Mouse (Mus musculus) kidney, postnatal 0 days (tissue): ENCODE measurements at regions not wholly inside any gene's neighbourhood (a gene's known extent, or its start where the extent isn't known, plus 50 kb on each side); places are given as distances from the start of the nearest gene placed in this dataset.
A peak's percentile ranks its signal among the peaks of the same experiment; 100 is the strongest.

Experiments used
- ATAC-seq: fragments of 200-750 bp; cut with Nextera tagmentation; replicated peaks from 2 replicates; pipeline ENCODE4 v1.8.0; 2017; ENCODE audit warnings: low read depth, moderate number of reproducible peaks, moderate TSS enrichment, moderate library complexity; ENCODE audit not compliant: low FRiP score
- DNase-seq: peaks from one replicate; pipeline ENCODE4 v3.0.0-alpha.2; 2016; ENCODE audit warnings: low spot score
- H3K27ac ChIP-seq: fragments of 300-500 bp; sonication (generic); 2 replicates; pipeline ENCODE4 v1.5.1; 2014; ENCODE audit warnings: mild to moderate bottlenecking
- H3K27me3 ChIP-seq: fragments of 300-500 bp; sonication (generic); 2 replicates; pipeline ENCODE4 v1.6.1; 2014; ENCODE audit warnings: low read length, mixed read lengths; ENCODE audit not compliant: insufficient read depth
- H3K36me3 ChIP-seq: fragments of 300-500 bp; sonication (generic); 2 replicates; pipeline ENCODE4 v1.6.1; 2014; ENCODE audit warnings: low read length, mixed read lengths; ENCODE audit not compliant: insufficient read depth
- H3K4me1 ChIP-seq: fragments of 300-500 bp; sonication (generic); replicated peaks from 2 replicates; pipeline ENCODE4 v1.6.1; 2014; ENCODE audit warnings: antibody characterized with exemption, low read length, mixed read lengths; ENCODE audit not compliant: insufficient read depth
- H3K4me2 ChIP-seq: fragments of 300-500 bp; sonication (generic); 2 replicates; pipeline ENCODE4 v1.6.1; 2014; ENCODE audit warnings: mild to moderate bottlenecking, low read length, moderate library complexity, mixed read lengths
- H3K4me3 ChIP-seq: fragments of 300-500 bp; sonication (generic); replicated peaks from 2 replicates; pipeline ENCODE4 v1.5.1; 2014; ENCODE audit warnings: low read depth, low read length
- H3K9ac ChIP-seq: fragments of 300-500 bp; sonication (generic); 2 replicates; pipeline ENCODE4 v1.6.1; 2014; ENCODE audit warnings: low read depth, low read length
- H3K9me3 ChIP-seq: fragments of 300-500 bp; sonication (generic); replicated peaks from 2 replicates; pipeline ENCODE4 v1.6.1; 2016; ENCODE audit warnings: low read length, inconsistent platforms, mixed read lengths
- CTCF ChIP-seq: IDR thresholded peaks from 2 replicates; pipeline ENCODE4 v1.5.1; 2016; ENCODE audit warnings: antibody characterized with exemption, low read depth, mild to moderate bottlenecking, moderate library complexity
- WGBS: fragments of 180-500 bp; shearing (Covaris S2); extraction: QIAGEN DNeasy Blood & Tissue Kit; methylation state at CpG from one replicate; pipeline ENCODE4 v1.1.7; 2014; 5-methylcytosine and 5-hydroxymethylcytosine counted together

GRCm38 (mm10) chr17:79781733-79782663 lies 67.1 kb upstream of the Cyp1b1 start:
- Histone ChIP-seq H3K9me3 (no peaks in the 10 kb centered on the region), H3K4me3 (no peak overlapping the region), H3K9ac (no peak overlapping the region), H3K4me1 (peaks cover 17% of the 10 kb centered on the region), H3K27me3 (no peaks in the 10 kb centered on the region), H3K27ac (peak overlapping the region; percentile 33; the same call in 1 of the 2 replicates), H3K36me3 (no peaks in the 10 kb centered on the region), H3K4me2 (no peak overlapping the region)
- no peak for ATAC-seq
- no peak for TF ChIP-seq CTCF
- DNase-seq: peak; percentile 85
- 81% methylated on average over 13 of the region's 13 CpGs for WGBS

DNA sequence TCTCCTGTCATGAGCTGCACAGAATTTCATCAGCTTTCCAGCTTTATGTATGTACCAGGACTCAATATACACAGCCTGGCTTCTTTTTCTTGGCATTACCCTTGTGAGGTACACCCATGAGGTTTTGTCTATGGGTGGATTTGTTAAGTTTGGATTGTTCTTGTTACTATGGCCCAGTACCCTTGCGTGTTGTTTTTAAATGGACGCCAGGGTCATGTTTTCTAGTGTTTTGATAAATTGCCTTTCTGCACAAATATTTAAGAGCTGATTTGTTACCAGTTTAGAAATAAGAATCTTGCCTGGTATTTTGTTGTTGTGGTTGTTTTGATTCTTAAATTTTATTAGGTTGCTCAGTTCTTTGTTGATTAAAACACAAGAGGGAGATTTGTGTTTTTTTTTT lies 66.4 kb upstream of the Cyp1b1 start:
- H3K9ac ChIP-seq: no peak overlapping the region
- no peaks in the 10 kb centered on the region for H3K9me3 ChIP-seq
- DNase-seq (no peak), ATAC-seq (no peak)
- H3K4me1 ChIP-seq: peaks cover 17% of the 10 kb centered on the region
- H3K27ac ChIP-seq: 0 out of 2 replicates have a peak overlapping the region, but pooled peaks have one; percentile 21
- 70% methylated on average over 2 of the region's 2 CpGs for WGBS
- no peaks in the 10 kb centered on the region for H3K27me3 ChIP-seq
- H3K36me3 ChIP-seq: no peaks in the 10 kb centered on the region
- no peak overlapping the region for H3K4me3 ChIP-seq
- H3K4me2 ChIP-seq: no peak overlapping the region
- no peak for TF ChIP-seq CTCF

- no peaks in the 10 kb centered on the region for H3K9me3 ChIP-seq
- no peak for DNase-seq
- H3K27me3 ChIP-seq: no peaks in the 10 kb centered on the region
- peaks cover 7% of the 10 kb centered on the region; the same call in 1 of the 2 replicates for H3K4me1 ChIP-seq
- H3K36me3 ChIP-seq: no peaks in the 10 kb centered on the region
- TF ChIP-seq CTCF: no peak
- WGBS: 45% methylated on average over 8 of the region's 8 CpGs
- H3K27ac ChIP-seq: no peak overlapping the region
- no peak for ATAC-seq
- no peak overlapping the region for H3K4me3 ChIP-seq
- H3K4me2 ChIP-seq: no peak overlapping the region
- H3K9ac ChIP-seq: no peak overlapping the region
Observed at GRCm38 (mm10) chr17:79777874-79778395, 63.1 kb upstream of the Cyp1b1 start.

DNA sequence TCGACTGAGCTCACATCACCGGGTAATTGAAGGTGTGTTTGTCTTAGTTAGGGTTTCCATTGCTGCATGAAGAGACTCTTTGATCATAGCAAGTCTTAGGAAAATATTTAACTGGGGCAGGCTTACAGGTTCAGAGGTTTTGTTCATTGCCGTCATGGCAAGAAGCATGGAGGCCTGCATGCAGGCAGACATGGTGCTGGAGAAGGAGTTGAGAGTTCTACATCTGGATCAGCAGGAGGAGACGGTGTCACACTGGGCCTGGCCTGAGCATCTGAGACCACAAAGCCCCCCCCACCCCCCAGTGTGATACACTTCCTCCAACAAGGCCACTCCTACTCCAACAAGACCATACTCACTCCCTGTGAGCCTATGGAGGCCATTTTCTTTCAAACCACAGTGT lies 61.3 kb upstream of the Cyp1b1 start:
- Histone ChIP-seq H3K9ac (no peak overlapping the region), H3K4me3 (no peak overlapping the region), H3K27me3 (no peaks in the 10 kb centered on the region), H3K4me1 (peaks cover 7% of the 10 kb centered on the region; the same call in 1 of the 2 replicates), H3K27ac (no peak overlapping the region), H3K36me3 (no peaks in the 10 kb centered on the region), H3K4me2 (no peak overlapping the region), H3K9me3 (no peaks in the 10 kb centered on the region)
- ATAC-seq (no peak), DNase-seq (no peak)
- WGBS: 35% methylated on average over 4 of the region's 4 CpGs
- no peak for TF ChIP-seq CTCF

DNA sequence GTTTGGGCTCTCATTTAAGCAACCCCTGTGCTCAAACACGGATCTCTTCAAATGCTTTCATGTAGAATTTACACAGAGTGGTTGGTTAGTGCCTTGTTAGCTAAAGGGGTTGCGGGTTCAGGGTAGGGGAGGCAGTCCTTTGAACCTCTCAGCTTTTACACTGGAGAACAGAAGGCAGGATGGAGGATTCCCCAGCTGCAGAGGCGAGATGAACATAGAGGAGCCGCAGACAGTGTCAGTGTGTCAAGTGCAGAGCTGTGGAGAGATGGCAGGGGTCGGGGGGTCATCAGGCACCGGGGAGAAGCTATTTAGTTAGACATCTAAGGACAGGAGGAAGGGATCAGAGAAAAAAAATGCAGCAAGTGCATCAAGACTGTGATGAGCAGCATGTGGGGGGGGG lies 60.4 kb upstream of the Cyp1b1 start:
- no peaks in the 10 kb centered on the region for H3K36me3 ChIP-seq
- no peaks in the 10 kb centered on the region for H3K27me3 ChIP-seq
- TF ChIP-seq CTCF: no peak
- ATAC-seq: no peak
- H3K27ac ChIP-seq: no peak overlapping the region
- H3K4me2 ChIP-seq: no peak overlapping the region
- no peak overlapping the region for H3K4me3 ChIP-seq
- no peak overlapping the region for H3K9ac ChIP-seq
- 62% methylated on average over 6 of the region's 6 CpGs for WGBS
- H3K4me1 ChIP-seq: peaks cover 7% of the 10 kb centered on the region; the same call in 1 of the 2 replicates
- no peak for DNase-seq
- no peaks in the 10 kb centered on the region for H3K9me3 ChIP-seq

DNA sequence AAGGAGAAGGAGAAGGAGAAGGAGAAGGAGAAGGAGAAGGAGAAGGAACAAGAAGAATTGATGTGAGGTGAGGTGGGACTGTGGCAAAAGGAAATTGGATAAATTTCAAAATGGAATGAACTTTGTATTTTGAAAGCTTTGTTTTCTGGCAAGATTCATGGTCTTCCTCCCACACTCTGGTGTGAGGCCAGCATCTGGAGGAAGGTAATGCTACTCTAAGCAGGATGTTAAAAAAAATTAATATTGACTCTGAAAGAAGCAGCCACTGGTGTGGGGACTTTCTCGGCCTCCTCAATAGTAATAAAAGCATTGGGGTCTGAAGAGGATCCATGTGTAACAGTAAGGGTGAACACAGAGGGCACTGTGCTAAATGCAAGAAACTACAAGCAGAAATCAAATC lies 59.4 kb upstream of the Cyp1b1 start:
- 25% methylated on average over 1 of the region's 1 CpGs for WGBS
- ATAC-seq: no peak

More for the DNA sequence above, 59.4 kb upstream of the Cyp1b1 start:
- Histone ChIP-seq H3K9ac (no peak overlapping the region), H3K27me3 (no peaks in the 10 kb centered on the region), H3K4me1 (peaks cover 7% of the 10 kb centered on the region; the same call in 1 of the 2 replicates), H3K4me2 (no peak overlapping the region), H3K27ac (no peak overlapping the region), H3K4me3 (no peak overlapping the region), H3K36me3 (no peaks in the 10 kb centered on the region), H3K9me3 (no peaks in the 10 kb centered on the region)
- no peak for DNase-seq
- no peak for TF ChIP-seq CTCF
